Mouse (Mus musculus) kidney, adult 8-10 months (tissue): ENCODE results near the gene Anxa3.
A peak's percentile ranks its signal among the peaks of the same experiment; 100 is the strongest.

Experiments used
- DNase-seq, 2 experiments: peaks; one replicate each; pipeline ENCODE4 v3.0.0; 2022

Gene Anxa3

GRCm38 (mm10) chr5:96792936-96793718 lies at the start of gene Anxa3:
Gene Anxa3 (plus strand): TSS chr5:96793339.
- DNase-seq, result peak; percentile 54 to 59

- DNase-seq, result no peak
Measured at GRCm38 (mm10) chr5:96747195-96747984, 45.7 kb upstream of the Anxa3 start.

- no peak for DNase-seq
Measured at GRCm38 (mm10) chr5:96757615-96758014, 35.5 kb upstream of the Anxa3 start.

GRCm38 (mm10) chr5:96762021-96762420 lies 31.1 kb upstream of the Anxa3 start:
- DNase-seq, result no peak

- DNase-seq, result peak; percentile 22 to 69
Measured at GRCm38 (mm10) chr5:96768846-96769471, 24.2 kb upstream of the Anxa3 start.

- no peak for DNase-seq
Measured at GRCm38 (mm10) chr5:96783506-96784288, 9.4 kb upstream of the Anxa3 start.

- no peak for DNase-seq
Measured at GRCm38 (mm10) chr5:96785096-96785495, 8.0 kb upstream of the Anxa3 start.

GRCm38 (mm10) chr5:96792422-96792821 lies 717 bp upstream of the Anxa3 start:
- DNase-seq, result peak; percentile 39 to 44

GRCm38 (mm10) chr5:96793953-96794635 lies 955 bp downstream of the Anxa3 start:
- no peak for DNase-seq

GRCm38 (mm10) chr5:96795752-96796151 lies 2.6 kb downstream of the Anxa3 start:
- DNase-seq, result peak; percentile 5 to 38

- DNase-seq, result no peak
Measured at GRCm38 (mm10) chr5:96797465-96797864, 4.3 kb downstream of the Anxa3 start.

- no peak for DNase-seq
Measured at GRCm38 (mm10) chr5:96799165-96799564, 6.0 kb downstream of the Anxa3 start.

- no peak for DNase-seq
Measured at GRCm38 (mm10) chr5:96799969-96800368, 6.8 kb downstream of the Anxa3 start.

GRCm38 (mm10) chr5:96802185-96802584 lies 9.0 kb downstream of the Anxa3 start:
- no peak for DNase-seq

GRCm38 (mm10) chr5:96803091-96803490 lies 10.0 kb downstream of the Anxa3 start:
- peak; percentile 5 to 26 for DNase-seq

- peak; percentile 12 to 47 for DNase-seq
Measured at GRCm38 (mm10) chr5:96804304-96804703, 11.2 kb downstream of the Anxa3 start.

GRCm38 (mm10) chr5:96804813-96805212 lies 11.7 kb downstream of the Anxa3 start:
- no peak for DNase-seq

GRCm38 (mm10) chr5:96810620-96811019 lies 17.5 kb downstream of the Anxa3 start:
- no peak for DNase-seq

- no peak for DNase-seq
Measured at GRCm38 (mm10) chr5:96824769-96825327, 31.7 kb downstream of the Anxa3 start.

GRCm38 (mm10) chr5:96827176-96827575 lies 34.0 kb downstream of the Anxa3 start:
- no peak for DNase-seq

GRCm38 (mm10) chr5:96834338-96834737 lies 41.2 kb downstream of the Anxa3 start:
- no peak for DNase-seq

GRCm38 (mm10) chr5:96847986-96848385 lies 54.8 kb downstream of the Anxa3 start:
- no peak for DNase-seq
